Mouse (Mus musculus) kidney, embryonic 16.5 days (tissue): ENCODE data around the gene Tuba1b. TPM values are rescaled to one million over a fixed set of nuclear protein-coding genes. Genes with fewer than 3 reads are reported as not detected.

Experiments used
- ATAC-seq: fragments of 200-750 bp; cut with Nextera tagmentation; 2 replicates; pipeline ENCODE4 v1.8.0; 2017; ENCODE audit warnings: moderate TSS enrichment; ENCODE audit not compliant: low FRiP score, low TSS enrichment
- H3K27ac ChIP-seq: fragments of 300-500 bp; sonication (generic); 2 replicates; pipeline ENCODE4 v1.5.1; 2014; ENCODE audit warnings: low read length
- H3K27me3 ChIP-seq: fragments of 300-500 bp; sonication (generic); 2 replicates; pipeline ENCODE4 v1.6.1; 2014; ENCODE audit warnings: low read length, control low read depth, mixed read lengths; ENCODE audit not compliant: insufficient read depth
- H3K36me3 ChIP-seq: fragments of 300-500 bp; sonication (generic); 2 replicates; pipeline ENCODE4 v1.6.1; 2014; ENCODE audit warnings: low read length, control low read depth, mixed read lengths; ENCODE audit not compliant: insufficient read depth
- H3K4me1 ChIP-seq: fragments of 300-500 bp; sonication (generic); 2 replicates; pipeline ENCODE4 v1.6.1; 2014; ENCODE audit warnings: low read length, control low read depth, mixed read lengths; ENCODE audit not compliant: insufficient read depth
- H3K4me2 ChIP-seq: fragments of 300-500 bp; sonication (generic); replicated peaks from 2 replicates; pipeline ENCODE4 v1.6.1; 2014; ENCODE audit warnings: low read depth, low read length
- H3K4me3 ChIP-seq: fragments of 300-500 bp; sonication (generic); 2 replicates; pipeline ENCODE4 v1.5.1; 2014; ENCODE audit warnings: mild to moderate bottlenecking, low read length
- H3K9ac ChIP-seq: fragments of 300-500 bp; sonication (generic); replicated peaks from 2 replicates; pipeline ENCODE4 v1.6.1; 2014; ENCODE audit warnings: low read length
- H3K9me3 ChIP-seq: fragments of 300-500 bp; sonication (generic); 2 replicates; pipeline ENCODE4 v1.6.1; 2016; ENCODE audit warnings: low read length, control low read depth
- WGBS: fragments of 180-500 bp; shearing (Covaris S2); extraction: QIAGEN DNeasy Blood & Tissue Kit; methylation state at CpG from one replicate; pipeline ENCODE4 v1.1.7; 2014; 5-methylcytosine and 5-hydroxymethylcytosine counted together
- polyA plus RNA-seq: library from polyadenylated mRNA; unstranded; fragments of >200 nt; fragmentation: Nextera tagmentation; extraction: Ambion mirVana; gene quantifications from 2 replicates; pipeline ENCODE4 v1.2.1, GENCODE M21; 2015

Tuba1b gene
- polyA plus RNA-seq, 1 experiment from 2014 or later: 1,826 TPM

DNA sequence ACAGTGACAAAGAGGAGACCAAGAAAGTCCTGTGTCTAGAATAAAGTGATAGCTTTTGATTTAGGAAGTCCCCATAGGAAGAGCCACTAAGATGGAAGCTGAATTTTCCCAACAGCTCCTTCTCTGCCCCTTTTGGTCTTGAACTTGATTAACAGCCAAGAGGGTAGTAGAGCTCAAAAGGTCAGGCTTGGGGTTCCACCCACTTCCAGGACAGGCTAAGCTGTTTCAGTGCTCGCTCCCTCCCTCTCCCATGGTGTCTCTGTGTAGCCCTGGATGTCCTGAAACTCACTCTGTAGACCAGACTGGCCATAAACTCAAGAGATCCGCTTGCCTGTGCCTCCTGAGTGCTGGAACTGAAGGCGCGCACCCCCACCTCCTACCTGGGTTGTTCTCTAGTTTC lies 18.3 kb downstream of the Tuba1b start:
- 78% methylated on average over 4 of the region's 4 CpGs for WGBS
- Histone ChIP-seq H3K27ac (no peak overlapping the region), H3K9me3 (no peaks in the 10 kb centered on the region), H3K9ac (peak overlapping the region; percentile 82; the same call in 1 of the 2 replicates), H3K4me1 (peaks cover 10% of the 10 kb centered on the region), H3K36me3 (peaks cover 20% of the 10 kb centered on the region), H3K4me2 (peak overlapping the region; percentile 72; the same call in 1 of the 2 replicates), H3K27me3 (no peaks in the 10 kb centered on the region), H3K4me3 (no peak overlapping the region)
- ATAC-seq: no peak

DNA sequence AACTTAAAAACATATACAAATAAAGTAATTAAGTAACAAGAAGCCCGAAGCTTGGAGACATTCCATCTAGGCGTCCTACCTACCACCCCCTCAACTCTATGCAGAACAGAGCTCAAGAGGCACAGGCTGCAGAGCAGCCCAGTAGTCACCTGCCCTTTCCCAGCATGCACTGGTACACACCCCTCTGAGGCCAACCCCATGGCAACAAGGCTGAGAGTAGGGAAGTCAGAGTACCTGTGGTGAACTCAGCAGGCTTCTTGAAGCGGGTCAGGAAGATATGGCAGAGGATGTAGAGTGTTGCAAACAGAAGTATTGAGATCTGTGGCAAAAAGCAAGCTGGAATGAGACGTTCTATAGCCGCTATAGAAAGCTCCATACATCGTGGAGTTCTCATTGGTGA lies 19.5 kb downstream of the Tuba1b start:
- no peaks in the 10 kb centered on the region for H3K27me3 ChIP-seq
- ATAC-seq: no peak
- H3K9me3 ChIP-seq: no peaks in the 10 kb centered on the region
- peaks cover 10% of the 10 kb centered on the region for H3K4me1 ChIP-seq
- H3K27ac ChIP-seq: no peak overlapping the region
- H3K4me3 ChIP-seq: no peak overlapping the region
- H3K9ac ChIP-seq: no peak overlapping the region
- H3K36me3 ChIP-seq: peaks cover 25% of the 10 kb centered on the region
- WGBS: 94% methylated on average over 6 of the region's 6 CpGs
- no peak overlapping the region for H3K4me2 ChIP-seq

DNA sequence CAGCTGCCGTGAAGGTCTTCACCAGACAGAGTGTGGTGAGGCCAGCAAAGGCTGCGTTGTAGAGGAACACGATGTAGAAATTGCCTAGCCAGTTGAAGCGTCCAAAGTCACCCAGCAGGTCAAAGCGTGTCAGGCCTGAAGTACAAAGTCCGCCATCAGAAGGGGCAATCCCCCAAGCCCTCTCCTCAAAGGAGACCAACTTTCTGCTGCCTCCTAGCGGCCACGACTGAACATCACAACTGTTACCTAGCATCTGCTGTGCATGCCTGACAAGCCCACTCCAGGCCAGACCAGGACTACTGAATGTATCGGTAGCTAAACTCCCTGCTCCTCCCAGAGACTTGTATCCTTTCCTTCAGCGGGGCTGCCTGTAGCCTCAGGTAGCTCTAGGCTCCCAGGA lies 29.7 kb downstream of the Tuba1b start:
- Histone ChIP-seq H3K27me3 (peaks cover 4% of the 10 kb centered on the region; the same call in 1 of the 2 replicates), H3K9me3 (no peaks in the 10 kb centered on the region), H3K9ac (no peak overlapping the region), H3K4me2 (no peak overlapping the region), H3K27ac (no peak overlapping the region), H3K36me3 (peaks cover 42% of the 10 kb centered on the region), H3K4me3 (no peak overlapping the region), H3K4me1 (no peaks in the 10 kb centered on the region)
- 27% methylated on average over 10 of the region's 10 CpGs for WGBS
- ATAC-seq: 0 out of 2 replicates have a peak, but pooled peaks have one; percentile 17

DNA sequence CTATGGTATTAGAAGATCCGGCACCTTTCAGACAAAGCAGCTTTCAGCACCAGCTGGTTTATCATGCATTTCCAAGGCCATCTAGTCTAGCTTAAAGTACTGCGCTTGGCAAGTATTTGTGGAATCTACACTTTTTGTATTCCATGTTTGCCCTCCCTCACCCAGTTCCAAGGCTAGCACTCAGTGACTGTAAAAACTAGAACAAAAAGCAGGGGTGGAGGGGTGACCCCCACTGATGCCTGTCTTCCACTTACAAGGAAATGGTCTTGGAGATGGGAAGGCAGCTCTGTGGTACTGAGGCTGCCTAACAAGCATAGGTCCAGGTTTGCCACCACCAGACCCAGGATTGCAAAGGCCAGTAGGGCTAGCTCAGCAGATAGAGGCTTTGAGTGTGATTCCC lies 31.8 kb downstream of the Tuba1b start:
- no peak overlapping the region for H3K27ac ChIP-seq
- no peak for ATAC-seq
- peaks cover 12% of the 10 kb centered on the region for H3K4me1 ChIP-seq
- WGBS: 92% methylated on average over 2 of the region's 2 CpGs
- H3K27me3 ChIP-seq: peaks cover 24% of the 10 kb centered on the region
- no peak overlapping the region for H3K4me3 ChIP-seq
- no peaks in the 10 kb centered on the region for H3K9me3 ChIP-seq
- H3K9ac ChIP-seq: no peak overlapping the region
- peaks cover 22% of the 10 kb centered on the region for H3K36me3 ChIP-seq
- no peak overlapping the region for H3K4me2 ChIP-seq

DNA sequence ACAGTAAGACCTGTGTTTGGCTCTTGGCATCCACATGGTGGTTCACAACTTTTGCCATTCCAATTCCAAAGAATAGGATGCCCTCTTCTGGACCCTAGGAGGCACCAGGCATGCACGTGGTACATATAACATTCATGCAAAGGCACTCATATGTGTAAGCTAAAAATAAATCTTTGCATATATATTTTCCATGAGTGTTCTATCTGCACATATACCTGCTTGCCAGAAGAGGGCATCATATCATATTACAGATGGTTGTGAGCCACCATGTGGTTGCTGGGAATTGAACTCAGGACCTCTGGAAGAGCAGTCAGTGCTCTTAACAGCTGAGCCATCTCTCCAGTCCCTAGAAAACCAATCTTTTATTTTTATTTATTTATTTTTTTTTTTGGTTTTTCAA lies 32.8 kb downstream of the Tuba1b start:
- no peak overlapping the region for H3K4me2 ChIP-seq
- WGBS: 80% methylated on average over 1 of the region's 1 CpGs
- H3K4me1 ChIP-seq: peaks cover 17% of the 10 kb centered on the region
- ATAC-seq: no peak
- H3K9me3 ChIP-seq: no peaks in the 10 kb centered on the region
- H3K27ac ChIP-seq: no peak overlapping the region
- no peak overlapping the region for H3K4me3 ChIP-seq
- H3K9ac ChIP-seq: no peak overlapping the region
- peaks cover 35% of the 10 kb centered on the region for H3K27me3 ChIP-seq
- H3K36me3 ChIP-seq: peaks cover 16% of the 10 kb centered on the region

DNA sequence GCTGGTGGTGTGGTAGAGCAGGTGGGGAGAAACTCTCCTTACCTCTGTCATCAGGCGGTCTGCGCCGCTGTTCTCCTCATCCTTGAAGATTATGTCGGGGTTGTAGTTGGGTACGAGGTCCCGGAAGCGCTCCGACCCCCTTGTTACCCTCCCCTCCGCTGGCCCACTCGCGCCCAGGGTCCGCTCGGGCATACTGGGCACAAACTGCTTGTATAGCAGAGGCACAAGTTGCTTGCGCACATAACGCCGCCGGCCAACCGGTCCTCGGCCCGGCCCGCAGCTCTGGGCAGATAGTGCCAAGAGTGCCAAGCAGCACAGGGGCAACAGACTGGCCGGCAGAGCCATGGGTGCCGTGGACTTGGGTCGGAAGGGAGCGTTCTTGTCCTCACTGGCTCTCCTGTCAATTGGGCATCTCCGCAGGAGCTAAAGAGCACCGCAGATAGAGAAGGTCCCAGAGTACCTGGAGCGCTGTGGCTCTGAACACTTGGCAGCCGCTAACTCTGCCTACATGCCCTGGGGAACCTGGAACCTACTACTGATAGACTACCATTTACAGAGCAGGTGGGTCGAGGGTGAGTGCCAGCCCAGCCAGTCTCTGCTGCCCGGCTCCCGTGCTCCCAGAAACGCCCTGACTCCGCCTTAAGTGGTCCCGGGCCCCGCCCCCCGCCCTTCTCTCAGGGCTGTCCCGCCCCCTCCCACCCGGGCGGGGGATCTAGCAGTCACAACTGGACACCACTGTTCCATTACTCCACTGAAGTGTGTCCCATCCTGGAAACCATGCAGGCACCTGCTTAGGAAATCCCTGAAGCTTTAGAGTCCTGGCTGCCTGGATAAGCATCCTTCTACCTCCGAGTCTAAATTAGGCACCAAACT lies 36.2 kb downstream of the Tuba1b start, which contains the start of gene Dhh:
Dhh (minus strand) TSS at position 613 of the 873 bp plus-strand sequence.
- Histone ChIP-seq H3K4me3 (peak within 1 kb of the TSS; percentile 41), H3K4me2 (peak within 1 kb of the TSS; percentile 50), H3K27ac (no peak within 1 kb of the TSS), H3K36me3 (no peaks in the 10 kb centered on the region), H3K9me3 (no peaks in the 10 kb centered on the region), H3K27me3 (peaks cover 68% of the 10 kb centered on the region), H3K9ac (peak within 1 kb of the TSS; percentile 32), H3K4me1 (peaks cover 45% of the 10 kb centered on the region)
- ATAC-seq: peak; percentile 40; the same call in 1 of the 2 replicates
- WGBS: under 1% methylated on average over 41 of the region's 41 CpGs

DNA sequence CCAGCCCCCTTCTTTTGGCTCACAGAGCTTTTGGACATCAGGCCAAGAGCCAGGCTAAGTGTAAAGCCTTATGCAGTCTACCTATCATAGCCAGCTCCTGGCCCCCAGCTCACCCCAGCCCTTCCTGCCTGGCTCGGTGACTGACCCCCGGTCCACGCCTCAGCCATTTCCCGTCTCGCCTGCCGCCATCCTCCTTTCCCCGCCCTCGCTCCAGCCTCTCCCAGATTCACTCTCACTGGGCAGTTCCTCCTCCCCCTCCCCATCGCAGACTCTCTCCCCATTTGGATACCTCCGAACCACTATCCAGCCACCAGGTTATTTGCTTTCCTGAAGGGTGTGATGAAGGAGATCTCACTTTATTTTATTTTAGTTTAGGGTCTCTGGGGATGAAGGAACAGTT lies 36.9 kb downstream of the Tuba1b start:
- WGBS: 2% methylated on average over 10 of the region's 10 CpGs

DNA sequence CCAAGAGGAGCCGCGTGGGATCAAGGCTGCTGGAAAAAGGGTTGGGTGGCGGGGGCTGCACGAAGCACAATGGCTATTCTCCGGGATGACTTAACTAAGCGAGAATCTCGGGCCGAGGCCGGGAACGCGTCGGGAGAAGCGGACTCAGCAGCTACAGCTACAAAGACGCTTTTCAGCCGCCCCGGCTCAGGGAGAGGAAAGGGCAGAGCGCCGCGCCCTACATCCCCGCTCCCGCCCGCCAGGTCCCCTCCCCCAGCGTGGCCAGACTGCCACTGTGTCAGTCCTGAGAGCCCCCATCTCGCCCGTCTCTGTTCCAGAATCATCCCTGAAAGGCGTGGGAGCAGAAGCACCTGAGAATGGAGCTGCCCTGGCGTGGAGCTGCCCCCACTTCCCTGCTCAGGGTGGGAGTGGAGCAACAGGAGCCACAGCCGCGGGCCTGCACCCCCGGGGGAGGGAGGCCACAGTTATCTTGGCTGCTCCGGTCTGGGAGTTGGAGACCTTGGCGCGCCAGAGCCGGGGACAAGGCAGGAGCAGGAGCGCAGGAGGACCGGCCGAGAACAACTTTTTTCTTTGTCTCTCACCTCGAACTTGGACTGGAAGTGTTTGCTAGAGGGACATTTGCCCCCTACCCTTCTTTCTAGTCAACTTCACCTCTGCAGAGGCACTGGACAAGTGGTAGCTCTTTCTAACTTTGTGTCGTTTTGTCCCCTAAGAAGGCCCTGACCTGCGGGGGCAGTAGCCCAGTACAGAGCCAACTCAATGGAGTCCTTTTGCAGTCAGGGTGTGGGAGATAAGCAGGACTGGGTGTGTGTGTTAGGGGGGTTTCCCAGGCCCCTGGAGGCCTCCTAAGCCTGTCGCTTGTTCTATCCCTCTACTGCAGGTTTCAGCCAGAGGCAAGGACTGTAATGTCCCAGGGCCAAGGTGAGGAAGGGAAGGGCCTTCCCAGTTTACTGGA lies 38.5 kb downstream of the Tuba1b start:
- Histone ChIP-seq H3K27ac (no peak overlapping the region), H3K36me3 (no peaks in the 10 kb centered on the region), H3K9ac (peak overlapping the region; percentile 4; the same call in 1 of the 2 replicates), H3K4me1 (peaks cover 50% of the 10 kb centered on the region), H3K9me3 (no peaks in the 10 kb centered on the region), H3K4me2 (peak overlapping the region; percentile 47), H3K4me3 (peak overlapping the region; percentile 30), H3K27me3 (peaks cover 73% of the 10 kb centered on the region)
- 4% methylated on average over 35 of the region's 41 CpGs for WGBS
- no peak for ATAC-seq

More for the DNA sequence above, 36.9 kb downstream of the Tuba1b start:
- Histone ChIP-seq H3K9ac (no peak overlapping the region), H3K36me3 (no peaks in the 10 kb centered on the region), H3K9me3 (no peaks in the 10 kb centered on the region), H3K27ac (no peak overlapping the region), H3K4me2 (peak overlapping the region; percentile 50), H3K4me3 (peak overlapping the region; percentile 41), H3K27me3 (peaks cover 73% of the 10 kb centered on the region), H3K4me1 (peaks cover 45% of the 10 kb centered on the region)
- no peak for ATAC-seq

DNA sequence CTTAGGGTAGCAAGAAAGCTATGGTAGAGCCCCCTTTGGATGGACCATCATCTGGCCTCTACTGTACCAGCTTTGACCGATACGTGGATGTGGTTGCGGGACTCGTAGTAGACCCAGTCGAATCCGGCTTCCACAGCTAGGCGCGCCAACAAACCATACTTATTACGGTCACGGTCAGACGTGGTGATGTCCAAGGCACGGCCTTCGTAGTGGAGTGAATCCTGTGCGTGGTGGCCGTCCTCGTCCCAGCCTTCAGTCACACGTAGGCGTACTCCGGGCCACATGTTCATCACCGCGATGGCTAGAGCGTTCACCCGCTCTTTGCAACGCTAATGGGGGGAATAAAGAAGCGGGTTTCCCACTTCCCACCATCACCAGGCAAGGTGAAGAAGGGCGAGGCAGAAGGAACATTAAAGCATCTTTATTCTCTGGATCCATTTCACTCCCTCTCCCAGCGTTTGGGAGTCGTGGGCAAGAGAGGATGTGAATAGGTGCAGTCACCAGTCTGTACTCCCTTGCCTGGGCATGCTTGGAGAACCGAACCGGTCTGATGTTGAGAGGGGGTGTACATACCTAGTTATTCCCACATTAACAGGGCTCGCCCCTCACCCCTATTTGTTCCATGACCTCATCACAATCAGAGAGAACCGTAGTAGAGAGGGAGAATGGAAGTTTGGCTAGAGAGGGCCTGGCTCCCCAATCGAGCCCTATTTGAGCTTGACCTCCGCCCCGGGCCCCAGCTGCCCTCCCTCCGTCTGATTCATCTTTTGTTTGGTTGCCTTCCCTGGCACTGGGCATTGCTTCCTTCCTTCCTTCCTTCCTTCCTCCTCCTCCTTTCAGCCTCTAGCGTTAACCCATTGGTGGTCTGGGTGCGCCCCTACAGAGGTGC lies 39.4 kb downstream of the Tuba1b start:
- no peaks in the 10 kb centered on the region for H3K9me3 ChIP-seq
- no peaks in the 10 kb centered on the region for H3K36me3 ChIP-seq
- H3K9ac ChIP-seq: peak overlapping the region; percentile 50
- ATAC-seq: no peak
- WGBS: 4% methylated on average over 37 of the region's 38 CpGs
- peak overlapping the region; percentile 97 for H3K4me2 ChIP-seq
- H3K4me1 ChIP-seq: peaks cover 50% of the 10 kb centered on the region
- H3K4me3 ChIP-seq: peak overlapping the region; percentile 57
- no peak overlapping the region for H3K27ac ChIP-seq
- peaks cover 69% of the 10 kb centered on the region for H3K27me3 ChIP-seq
